Mouse (Mus musculus) liver, embryonic 13.5 days (tissue): Measurements from ENCODE around the gene Rtkn2. TPM values are rescaled to one million over a fixed set of nuclear protein-coding genes. Genes with fewer than 3 reads are reported as not detected.

Source experiments
- ATAC-seq: fragments of 200-750 bp; cut with Nextera tagmentation; 2 replicates; pipeline ENCODE4 v1.8.0; 2017; ENCODE audit warnings: low read depth, mild to moderate bottlenecking, moderate number of reproducible peaks, moderate library complexity
- DNase-seq: peaks from one replicate; pipeline ENCODE4 v3.0.0; 2022
- H3K27ac ChIP-seq: fragments of 300-500 bp; sonication (generic); 2 replicates; pipeline ENCODE4 v1.5.1; 2015; ENCODE audit warnings: moderate library complexity, mild to moderate bottlenecking, inconsistent platforms
- H3K27me3 ChIP-seq: fragments of 300-500 bp; sonication (generic); 2 replicates; pipeline ENCODE4 v1.6.1; 2015; ENCODE audit warnings: mild to moderate bottlenecking, inconsistent platforms
- H3K36me3 ChIP-seq: fragments of 300-500 bp; sonication (generic); 2 replicates; pipeline ENCODE4 v1.6.1; 2015; ENCODE audit warnings: mild to moderate bottlenecking, inconsistent platforms
- H3K4me1 ChIP-seq: fragments of 300-500 bp; sonication (generic); replicated peaks from 2 replicates; pipeline ENCODE4 v1.6.1; 2015; ENCODE audit warnings: inconsistent platforms
- H3K4me2 ChIP-seq: fragments of 300-500 bp; sonication (generic); 2 replicates; pipeline ENCODE4 v1.6.1; 2015; ENCODE audit warnings: inconsistent platforms, mild to moderate bottlenecking, moderate library complexity
- H3K4me3 ChIP-seq: fragments of 300-500 bp; sonication (generic); replicated peaks from 2 replicates; pipeline ENCODE4 v1.5.1; 2015; ENCODE audit warnings: mild to moderate bottlenecking, inconsistent platforms
- H3K9ac ChIP-seq: fragments of 300-500 bp; sonication (generic); 2 replicates; pipeline ENCODE4 v1.6.1; 2015; ENCODE audit warnings: mild to moderate bottlenecking, inconsistent platforms
- H3K9me3 ChIP-seq: fragments of 300-500 bp; sonication (generic); replicated peaks from 2 replicates; pipeline ENCODE4 v1.6.1; 2016; ENCODE audit warnings: inconsistent platforms
- WGBS: fragments of 180-500 bp; shearing (Covaris S2); methylation state at CpG from one replicate; pipeline ENCODE4 v1.1.7; 2015; ENCODE audit not compliant: insufficient replicate concordance; 5-methylcytosine and 5-hydroxymethylcytosine counted together
- polyA plus RNA-seq: library from polyadenylated mRNA; unstranded; fragments of >200 nt; fragmentation: Nextera tagmentation; extraction: Ambion mirVana; gene quantifications from 2 replicates; pipeline ENCODE4 v1.2.1, GENCODE M21; 2015

Gene Rtkn2
- polyA plus RNA-seq, 1 experiment from 2014 or later, result 1.8 TPM

- H3K36me3 ChIP-seq, result no peaks in the 10 kb centered on the region
- no peak overlapping the region for H3K9ac ChIP-seq
- no peak for DNase-seq
- H3K4me1 ChIP-seq, result no peaks in the 10 kb centered on the region
- H3K27ac ChIP-seq, result no peak overlapping the region
- H3K4me3 ChIP-seq, result no peak overlapping the region
- 62% methylated on average over 8 of the region's 8 CpGs for WGBS
- no peak overlapping the region for H3K4me2 ChIP-seq
- H3K27me3 ChIP-seq, result no peaks in the 10 kb centered on the region
- no peaks in the 10 kb centered on the region for H3K9me3 ChIP-seq
- ATAC-seq, result no peak
Observed at GRCm38 (mm10) chr10:67964060-67964459, 15.3 kb upstream of the Rtkn2 start.

- DNase-seq, result no peak
- no peak overlapping the region for H3K4me3 ChIP-seq
- H3K9ac ChIP-seq, result no peak overlapping the region
- no peaks in the 10 kb centered on the region for H3K9me3 ChIP-seq
- no peak overlapping the region for H3K4me2 ChIP-seq
- ATAC-seq, result no peak
- no peak overlapping the region for H3K27ac ChIP-seq
- H3K36me3 ChIP-seq, result no peaks in the 10 kb centered on the region
- 68% methylated on average over 4 of the region's 4 CpGs for WGBS
- H3K4me1 ChIP-seq, result no peaks in the 10 kb centered on the region
- no peaks in the 10 kb centered on the region for H3K27me3 ChIP-seq
Observed at GRCm38 (mm10) chr10:67965251-67965986, 14.0 kb upstream of the Rtkn2 start.

GRCm38 (mm10) chr10:67966102-67966501 lies 13.3 kb upstream of the Rtkn2 start:
- no peak overlapping the region for H3K27ac ChIP-seq
- no peaks in the 10 kb centered on the region for H3K4me1 ChIP-seq
- H3K9ac ChIP-seq, result no peak overlapping the region
- DNase-seq, result no peak
- ATAC-seq, result no peak
- H3K27me3 ChIP-seq, result no peaks in the 10 kb centered on the region
- 25% methylated on average over 6 of the region's 6 CpGs for WGBS
- no peak overlapping the region for H3K4me3 ChIP-seq
- H3K4me2 ChIP-seq, result no peak overlapping the region
- H3K9me3 ChIP-seq, result no peaks in the 10 kb centered on the region
- no peaks in the 10 kb centered on the region for H3K36me3 ChIP-seq

GRCm38 (mm10) chr10:67966983-67967382 lies 12.4 kb upstream of the Rtkn2 start:
- Histone ChIP-seq H3K9ac (no peak overlapping the region), H3K4me1 (no peaks in the 10 kb centered on the region), H3K36me3 (no peaks in the 10 kb centered on the region), H3K4me3 (no peak overlapping the region), H3K27ac (no peak overlapping the region), H3K9me3 (no peaks in the 10 kb centered on the region), H3K4me2 (no peak overlapping the region), H3K27me3 (no peaks in the 10 kb centered on the region)
- DNase-seq (no peak), ATAC-seq (no peak)
- WGBS, result 69% methylated on average over 2 of the region's 2 CpGs

GRCm38 (mm10) chr10:67971166-67971796 lies 8.1 kb upstream of the Rtkn2 start:
- no peak for ATAC-seq
- 65% methylated on average over 11 of the region's 11 CpGs for WGBS
- H3K4me3 ChIP-seq, result no peak overlapping the region
- H3K9me3 ChIP-seq, result no peaks in the 10 kb centered on the region
- H3K27me3 ChIP-seq, result no peaks in the 10 kb centered on the region
- H3K36me3 ChIP-seq, result no peaks in the 10 kb centered on the region
- H3K4me1 ChIP-seq, result no peaks in the 10 kb centered on the region
- H3K9ac ChIP-seq, result no peak overlapping the region
- H3K27ac ChIP-seq, result no peak overlapping the region
- no peak overlapping the region for H3K4me2 ChIP-seq
- no peak for DNase-seq

GRCm38 (mm10) chr10:67977271-67977670 lies 2.1 kb upstream of the Rtkn2 start:
- Histone ChIP-seq H3K4me1 (peaks cover 18% of the 10 kb centered on the region), H3K4me2 (no peak overlapping the region), H3K9me3 (no peaks in the 10 kb centered on the region), H3K9ac (no peak overlapping the region), H3K27ac (no peak overlapping the region), H3K27me3 (no peaks in the 10 kb centered on the region), H3K4me3 (no peak overlapping the region), H3K36me3 (no peaks in the 10 kb centered on the region)
- 50% methylated on average over 4 of the region's 4 CpGs for WGBS
- ATAC-seq, result no peak
- DNase-seq, result no peak

GRCm38 (mm10) chr10:67983776-67984175 lies 4.4 kb downstream of the Rtkn2 start:
- 83% methylated on average over 8 of the region's 8 CpGs for WGBS
- H3K9ac ChIP-seq, result no peak overlapping the region
- H3K4me2 ChIP-seq, result no peak overlapping the region
- no peak overlapping the region for H3K27ac ChIP-seq
- no peak for DNase-seq
- peaks cover 18% of the 10 kb centered on the region for H3K4me1 ChIP-seq
- no peaks in the 10 kb centered on the region for H3K9me3 ChIP-seq
- ATAC-seq, result no peak
- H3K27me3 ChIP-seq, result no peaks in the 10 kb centered on the region
- no peak overlapping the region for H3K4me3 ChIP-seq
- H3K36me3 ChIP-seq, result no peaks in the 10 kb centered on the region

GRCm38 (mm10) chr10:67984271-67984943 lies 5.0 kb downstream of the Rtkn2 start:
- 42% methylated on average over 13 of the region's 13 CpGs for WGBS
- peaks cover 13% of the 10 kb centered on the region for H3K4me1 ChIP-seq
- H3K27ac ChIP-seq, result no peak overlapping the region
- H3K36me3 ChIP-seq, result no peaks in the 10 kb centered on the region
- no peaks in the 10 kb centered on the region for H3K9me3 ChIP-seq
- H3K9ac ChIP-seq, result no peak overlapping the region
- no peak overlapping the region for H3K4me3 ChIP-seq
- no peaks in the 10 kb centered on the region for H3K27me3 ChIP-seq
- no peak overlapping the region for H3K4me2 ChIP-seq
- no peak for DNase-seq
- ATAC-seq, result peak; percentile 58; the same call in 1 of the 2 replicates

GRCm38 (mm10) chr10:67985100-67985499 lies 5.7 kb downstream of the Rtkn2 start:
- no peak overlapping the region for H3K27ac ChIP-seq
- H3K9me3 ChIP-seq, result no peaks in the 10 kb centered on the region
- ATAC-seq (no peak), DNase-seq (no peak)
- H3K4me3 ChIP-seq, result no peak overlapping the region
- H3K9ac ChIP-seq, result no peak overlapping the region
- no peaks in the 10 kb centered on the region for H3K36me3 ChIP-seq
- 82% methylated on average over 17 of the region's 17 CpGs for WGBS
- peaks cover 7% of the 10 kb centered on the region for H3K4me1 ChIP-seq
- no peak overlapping the region for H3K4me2 ChIP-seq
- no peaks in the 10 kb centered on the region for H3K27me3 ChIP-seq

GRCm38 (mm10) chr10:67995356-67995755 lies 16.0 kb downstream of the Rtkn2 start:
- Histone ChIP-seq H3K9me3 (no peaks in the 10 kb centered on the region), H3K27ac (no peak overlapping the region), H3K4me3 (no peak overlapping the region), H3K9ac (no peak overlapping the region), H3K36me3 (no peaks in the 10 kb centered on the region), H3K27me3 (no peaks in the 10 kb centered on the region), H3K4me2 (no peak overlapping the region), H3K4me1 (peaks cover 5% of the 10 kb centered on the region; the same call in 1 of the 2 replicates)
- DNase-seq (no peak), ATAC-seq (no peak)
- 59% methylated on average over 12 of the region's 12 CpGs for WGBS

- Histone ChIP-seq H3K9ac (no peak overlapping the region), H3K4me3 (no peak overlapping the region), H3K36me3 (no peaks in the 10 kb centered on the region), H3K9me3 (no peaks in the 10 kb centered on the region), H3K4me1 (peaks cover 5% of the 10 kb centered on the region; the same call in 1 of the 2 replicates), H3K27ac (no peak overlapping the region), H3K4me2 (no peak overlapping the region), H3K27me3 (no peaks in the 10 kb centered on the region)
- 0% methylated on average over 1 of the region's 1 CpGs for WGBS
- no peak for ATAC-seq
- no peak for DNase-seq
Observed at GRCm38 (mm10) chr10:67996171-67996570, 16.8 kb downstream of the Rtkn2 start.
